Mouse (Mus musculus) neural tube, embryonic 14.5 days (tissue): Measurements from ENCODE around the gene Prdm16. TPM values are rescaled to one million over a fixed set of nuclear protein-coding genes. Genes with fewer than 3 reads are reported as not detected.

Experiments
- ATAC-seq: fragments of 200-750 bp; cut with Nextera tagmentation; 2 replicates; pipeline ENCODE4 v1.8.0; 2017; ENCODE audit warnings: low read depth, mild to moderate bottlenecking, moderate TSS enrichment, moderate library complexity
- H3K27ac ChIP-seq: fragments of 300-500 bp; sonication (generic); 2 replicates; pipeline ENCODE4 v1.5.1; 2014; ENCODE audit warnings: low read depth, mild to moderate bottlenecking, control low read depth, low read length, moderate library complexity, mixed read lengths
- H3K27me3 ChIP-seq: fragments of 300-500 bp; sonication (generic); 2 replicates; pipeline ENCODE4 v1.6.1; 2014; ENCODE audit warnings: low read length; ENCODE audit not compliant: control insufficient read depth, insufficient read depth
- H3K36me3 ChIP-seq: fragments of 300-500 bp; sonication (generic); 2 replicates; pipeline ENCODE4 v1.6.1; 2014; ENCODE audit warnings: low read length, mixed read lengths; ENCODE audit not compliant: control insufficient read depth, insufficient read depth
- H3K4me1 ChIP-seq: fragments of 300-500 bp; sonication (generic); 2 replicates; pipeline ENCODE4 v1.6.1; 2014; ENCODE audit warnings: low read length; ENCODE audit not compliant: control insufficient read depth, insufficient read depth
- H3K4me2 ChIP-seq: fragments of 300-500 bp; sonication (generic); 2 replicates; pipeline ENCODE4 v1.6.1; 2014; ENCODE audit warnings: mild to moderate bottlenecking, low read depth, low read length, control low read depth
- H3K4me3 ChIP-seq: fragments of 300-500 bp; sonication (generic); 2 replicates; pipeline ENCODE4 v1.5.1; 2014; ENCODE audit warnings: low read depth, low read length, control low read depth, mixed read lengths
- H3K9ac ChIP-seq: fragments of 300-500 bp; sonication (generic); replicated peaks from 2 replicates; pipeline ENCODE4 v1.6.1; 2014; ENCODE audit warnings: low read depth, mild to moderate bottlenecking, control low read depth, low read length, mixed read lengths
- H3K9me3 ChIP-seq: fragments of 300-500 bp; sonication (generic); 2 replicates; pipeline ENCODE4 v1.6.1; 2016; ENCODE audit warnings: low read length; ENCODE audit not compliant: control insufficient read depth
- WGBS: fragments of 180-500 bp; shearing (Covaris S2); extraction: QIAGEN DNeasy Blood & Tissue Kit; methylation state at CpG from one replicate; pipeline ENCODE4 v1.1.7; 2014; 5-methylcytosine and 5-hydroxymethylcytosine counted together
- polyA plus RNA-seq: library from polyadenylated mRNA; unstranded; fragments of >200 nt; fragmentation: Nextera tagmentation; extraction: Ambion mirVana; gene quantifications from 2 replicates; pipeline ENCODE4 v1.2.1, GENCODE M21; 2014

Gene Prdm16
- polyA plus RNA-seq, 1 experiment from 2014 or later = 4.6 TPM

- H3K27ac ChIP-seq = no peak overlapping the region
- H3K27me3 ChIP-seq = no peaks in the 10 kb centered on the region
- no peak for ATAC-seq
- 81% methylated on average over 3 of the region's 3 CpGs for WGBS
- no peaks in the 10 kb centered on the region for H3K36me3 ChIP-seq
- no peaks in the 10 kb centered on the region for H3K4me1 ChIP-seq
- H3K4me3 ChIP-seq = no peak overlapping the region
- no peak overlapping the region for H3K4me2 ChIP-seq
- no peak overlapping the region for H3K9ac ChIP-seq
- H3K9me3 ChIP-seq = no peaks in the 10 kb centered on the region
These were observed 275.8 kb downstream of the Prdm16 start for GRCm38 (mm10) chr4:154360850-154361249.

GRCm38 (mm10) chr4:154360441-154360840 is 276.2 kb downstream of the Prdm16 start:
- no peak for ATAC-seq
- Histone ChIP-seq H3K9ac (no peak overlapping the region), H3K4me2 (no peak overlapping the region), H3K9me3 (no peaks in the 10 kb centered on the region), H3K4me1 (no peaks in the 10 kb centered on the region), H3K36me3 (no peaks in the 10 kb centered on the region), H3K4me3 (no peak overlapping the region), H3K27ac (no peak overlapping the region), H3K27me3 (no peaks in the 10 kb centered on the region)
- 91% methylated on average over 6 of the region's 7 CpGs for WGBS

GRCm38 (mm10) chr4:154359762-154360300 is 276.8 kb downstream of the Prdm16 start:
- Histone ChIP-seq H3K4me3 (no peak overlapping the region), H3K4me2 (no peak overlapping the region), H3K9ac (no peak overlapping the region), H3K27ac (no peak overlapping the region), H3K9me3 (no peaks in the 10 kb centered on the region), H3K27me3 (no peaks in the 10 kb centered on the region), H3K4me1 (no peaks in the 10 kb centered on the region), H3K36me3 (no peaks in the 10 kb centered on the region)
- ATAC-seq = no peak
- 64% methylated on average over 9 of the region's 9 CpGs for WGBS

GRCm38 (mm10) chr4:154358816-154359215 is 277.9 kb downstream of the Prdm16 start:
- ATAC-seq = no peak
- no peak overlapping the region for H3K27ac ChIP-seq
- 67% methylated on average over 10 of the region's 11 CpGs for WGBS

GRCm38 (mm10) chr4:154358370-154358769 is 278.3 kb downstream of the Prdm16 start:
- ATAC-seq = no peak
- H3K36me3 ChIP-seq = no peaks in the 10 kb centered on the region
- H3K9ac ChIP-seq = no peak overlapping the region
- H3K27me3 ChIP-seq = no peaks in the 10 kb centered on the region
- WGBS = 81% methylated on average over 5 of the region's 5 CpGs
- H3K9me3 ChIP-seq = no peaks in the 10 kb centered on the region
- H3K27ac ChIP-seq = no peak overlapping the region
- no peak overlapping the region for H3K4me2 ChIP-seq
- H3K4me1 ChIP-seq = no peaks in the 10 kb centered on the region
- no peak overlapping the region for H3K4me3 ChIP-seq

More at GRCm38 (mm10) chr4:154358816-154359215, 277.9 kb downstream of the Prdm16 start:
- no peaks in the 10 kb centered on the region for H3K4me1 ChIP-seq
- no peaks in the 10 kb centered on the region for H3K9me3 ChIP-seq
- H3K9ac ChIP-seq = no peak overlapping the region
- H3K4me3 ChIP-seq = no peak overlapping the region
- no peak overlapping the region for H3K4me2 ChIP-seq
- H3K27me3 ChIP-seq = no peaks in the 10 kb centered on the region
- H3K36me3 ChIP-seq = no peaks in the 10 kb centered on the region

GRCm38 (mm10) chr4:154355408-154355807 is 281.3 kb downstream of the Prdm16 start:
- no peak overlapping the region for H3K9ac ChIP-seq
- H3K4me1 ChIP-seq = no peaks in the 10 kb centered on the region
- no peak for ATAC-seq
- no peak overlapping the region for H3K4me3 ChIP-seq
- WGBS = 95% methylated on average over 5 of the region's 5 CpGs
- no peaks in the 10 kb centered on the region for H3K27me3 ChIP-seq
- H3K36me3 ChIP-seq = no peaks in the 10 kb centered on the region
- H3K27ac ChIP-seq = no peak overlapping the region
- no peak overlapping the region for H3K4me2 ChIP-seq
- H3K9me3 ChIP-seq = no peaks in the 10 kb centered on the region

- WGBS = 65% methylated on average over 13 of the region's 13 CpGs
- no peak overlapping the region for H3K4me3 ChIP-seq
These were observed 284.4 kb downstream of the Prdm16 start for GRCm38 (mm10) chr4:154352246-154352645.

GRCm38 (mm10) chr4:154348197-154348786 is 288.4 kb downstream of the Prdm16 start:
- Histone ChIP-seq H3K36me3 (no peaks in the 10 kb centered on the region), H3K27ac (no peak overlapping the region), H3K9ac (no peak overlapping the region), H3K4me1 (peaks cover 11% of the 10 kb centered on the region; the same call in 1 of the 2 replicates), H3K4me3 (no peak overlapping the region), H3K4me2 (no peak overlapping the region), H3K9me3 (no peaks in the 10 kb centered on the region), H3K27me3 (no peaks in the 10 kb centered on the region; the same call in 1 of the 2 replicates)
- ATAC-seq = peak; percentile 42; the same call in 1 of the 2 replicates
- 14% methylated on average over 11 of the region's 11 CpGs for WGBS

More at GRCm38 (mm10) chr4:154352246-154352645, 284.4 kb downstream of the Prdm16 start:
- peaks cover 2% of the 10 kb centered on the region; the same call in 1 of the 2 replicates for H3K4me1 ChIP-seq
- H3K9ac ChIP-seq = no peak overlapping the region
- ATAC-seq = no peak
- H3K27me3 ChIP-seq = no peaks in the 10 kb centered on the region
- H3K27ac ChIP-seq = no peak overlapping the region
- H3K9me3 ChIP-seq = no peaks in the 10 kb centered on the region
- no peak overlapping the region for H3K4me2 ChIP-seq
- no peaks in the 10 kb centered on the region for H3K36me3 ChIP-seq

- Histone ChIP-seq H3K27me3 (no peaks in the 10 kb centered on the region; the same call in 1 of the 2 replicates), H3K9me3 (no peaks in the 10 kb centered on the region), H3K36me3 (no peaks in the 10 kb centered on the region), H3K4me2 (no peak overlapping the region), H3K27ac (no peak overlapping the region), H3K4me3 (no peak overlapping the region), H3K4me1 (peaks cover 11% of the 10 kb centered on the region; the same call in 1 of the 2 replicates), H3K9ac (no peak overlapping the region)
- ATAC-seq = peak; percentile 62
- 17% methylated on average over 19 of the region's 19 CpGs for WGBS
These were observed 289.7 kb downstream of the Prdm16 start for GRCm38 (mm10) chr4:154346731-154347522.
